Mouse (Mus musculus) urinary bladder, postnatal 36 days (tissue): ENCODE measurements around the gene Epb41l1.
"Not testable (repeated sequence)": the region's sequence is repeated elsewhere in the genome, so short reads cannot be mapped to it uniquely, and the experiment has no call there.

Experiments
- DNase-seq, 2 experiments: peaks; one replicate each; pipeline ENCODE4 v3.0.0; 2022; ENCODE audit warnings: low spot score in 2 of 2, mixed read lengths in 1 of 2

Gene Epb41l1

GRCm38 (mm10) chr2:156486086-156486751 lies 65.5 kb downstream of the Epb41l1 start:
- DNase-seq = peak in 1 of 2 experiments; percentile 36

- no peak for DNase-seq
Observed at GRCm38 (mm10) chr2:156487589-156488160, 67.0 kb downstream of the Epb41l1 start.

- peak in 1 of 2 experiments; percentile 67 for DNase-seq
Observed at GRCm38 (mm10) chr2:156488166-156488814, 67.6 kb downstream of the Epb41l1 start.

GRCm38 (mm10) chr2:156490176-156490575 lies 69.5 kb downstream of the Epb41l1 start:
- peak in 1 of 2 experiments; percentile 52 for DNase-seq

- no peak for DNase-seq
Observed at GRCm38 (mm10) chr2:156491796-156492195, 71.1 kb downstream of the Epb41l1 start.

- DNase-seq = no peak
Observed at GRCm38 (mm10) chr2:156493766-156494165, 73.1 kb downstream of the Epb41l1 start.

- DNase-seq = no peak
Observed at GRCm38 (mm10) chr2:156494465-156494864, 73.8 kb downstream of the Epb41l1 start.

GRCm38 (mm10) chr2:156494875-156495274 lies 74.2 kb downstream of the Epb41l1 start:
- no peak for DNase-seq

GRCm38 (mm10) chr2:156496816-156497566 lies 76.3 kb downstream of the Epb41l1 start:
- no peak for DNase-seq

GRCm38 (mm10) chr2:156497915-156498314 lies 77.2 kb downstream of the Epb41l1 start:
- peak; percentile 16 to 45 for DNase-seq

GRCm38 (mm10) chr2:156501025-156501424 lies 80.3 kb downstream of the Epb41l1 start:
- DNase-seq = no peak

- peak in 1 of 2 experiments; percentile 22 for DNase-seq
Observed at GRCm38 (mm10) chr2:156505533-156505932, 84.8 kb downstream of the Epb41l1 start.

GRCm38 (mm10) chr2:156512028-156512427 lies 91.3 kb downstream of the Epb41l1 start:
- DNase-seq = no peak

GRCm38 (mm10) chr2:156512561-156512960 lies 91.9 kb downstream of the Epb41l1 start:
- no peak for DNase-seq

GRCm38 (mm10) chr2:156515102-156515501 lies 94.4 kb downstream of the Epb41l1 start:
- no peak for DNase-seq

- DNase-seq = peak; percentile 74
Observed at GRCm38 (mm10) chr2:156515565-156516185, 95.0 kb downstream of the Epb41l1 start.

GRCm38 (mm10) chr2:156516678-156517077 lies 96.0 kb downstream of the Epb41l1 start:
- not testable (repeated sequence) for DNase-seq

GRCm38 (mm10) chr2:156518306-156518705 lies 97.6 kb downstream of the Epb41l1 start:
- DNase-seq = no peak

GRCm38 (mm10) chr2:156519584-156519983 lies 98.9 kb downstream of the Epb41l1 start:
- DNase-seq = no peak

GRCm38 (mm10) chr2:156522994-156523393 lies 102.3 kb downstream of the Epb41l1 start:
- DNase-seq = no peak

- no peak for DNase-seq
Observed at GRCm38 (mm10) chr2:156524078-156524477, 103.4 kb downstream of the Epb41l1 start.

GRCm38 (mm10) chr2:156529726-156530125 lies 109.0 kb downstream of the Epb41l1 start:
- DNase-seq = no peak
